Mouse (Mus musculus) olfactory bulb, adult 2 months (tissue): ENCODE data around the gene Ttyh2.

Source experiments
- CTCF ChIP-seq: fragments of 200-500 bp; IDR thresholded peaks from 2 replicates; pipeline ENCODE4 v1.5.1; 2012; ENCODE audit warnings: low read depth, mild to moderate bottlenecking, low read length, moderate library complexity; ENCODE audit not compliant: insufficient read depth
- POLR2A ChIP-seq: fragments of 200-500 bp; IDR thresholded peaks from 2 replicates; pipeline ENCODE4 v1.6.1; 2012; ENCODE audit warnings: mild to moderate bottlenecking, low read depth, low read length, moderate library complexity; ENCODE audit not compliant: insufficient read depth

- TF ChIP-seq POLR2A, result peak; percentile 61
- no peak for TF ChIP-seq CTCF
Measured at GRCm38 (mm10) chr11:114668301-114668710, 6.9 kb upstream of the Ttyh2 start, which contains the start of gene Rpl38.
